13 mouse cellular contexts compared by ENCODE assay signal in genomic region chr13:51349818-51350551, GRCm38 (mm10).
"Had no signal": no experiment of that assay in that cellular context is flagged by ENCODE, and none has a peak within 500 bp of the region (broad histone marks: within the 10 kb centered on the region; RNA-seq: fewer than 3 reads in every experiment).

No protein-coding gene starts in this region.

- H3K27ac ChIP-seq: left cerebral cortex, adult 2 months; limb, embryonic 15.5 days; liver, embryonic 12.5 days; midbrain, embryonic 10.5 days; midbrain, embryonic 15.5 days; neural tube, embryonic 13.5 days; stomach, embryonic 15.5 days had no signal

- DNase-seq: kidney, adult 18-20 months; kidney, postnatal 25 days; lung, postnatal 4 days; right cerebral cortex, postnatal 14 days; thymus, adult 2 months; thymus, postnatal 25 days had no signal

- H3K4me3 ChIP-seq: left cerebral cortex, adult 2 months; limb, embryonic 15.5 days; liver, embryonic 12.5 days; midbrain, embryonic 10.5 days; midbrain, embryonic 15.5 days; neural tube, embryonic 13.5 days; stomach, embryonic 15.5 days had no signal

- H3K4me2 ChIP-seq: limb, embryonic 15.5 days; liver, embryonic 12.5 days; midbrain, embryonic 15.5 days; neural tube, embryonic 13.5 days; stomach, embryonic 15.5 days had no signal

- H3K9me3 ChIP-seq: limb, embryonic 15.5 days; liver, embryonic 12.5 days; midbrain, embryonic 10.5 days; midbrain, embryonic 15.5 days; neural tube, embryonic 13.5 days; stomach, embryonic 15.5 days had no signal

- H3K4me1 ChIP-seq: liver, embryonic 12.5 days had no signal

- H3K36me3 ChIP-seq: limb, embryonic 15.5 days; liver, embryonic 12.5 days; midbrain, embryonic 10.5 days; midbrain, embryonic 15.5 days; neural tube, embryonic 13.5 days; stomach, embryonic 15.5 days had no signal

- H3K27me3 ChIP-seq: limb, embryonic 15.5 days; liver, embryonic 12.5 days; midbrain, embryonic 15.5 days; neural tube, embryonic 13.5 days; stomach, embryonic 15.5 days had no signal

- ATAC-seq: liver, embryonic 12.5 days; midbrain, embryonic 15.5 days had no signal

- H3K9ac ChIP-seq: limb, embryonic 15.5 days; liver, embryonic 12.5 days; midbrain, embryonic 15.5 days; neural tube, embryonic 13.5 days; stomach, embryonic 15.5 days had no signal
